Mouse (Mus musculus): Measurements from ENCODE around the gene Tomm5. TPM values are rescaled to one million over a fixed set of nuclear protein-coding genes. Genes with fewer than 3 reads are reported as not detected.
A peak's percentile ranks its signal among the peaks of the same experiment; 100 is the strongest.
"Not testable (repeated sequence)": the region's sequence is repeated elsewhere in the genome, so short reads cannot be mapped to it uniquely, and the experiment has no call there.

The Tomm5 gene
- 84.1 and 86.5 TPM in 2 replicates for total RNA-seq (2021)
- long read RNA-seq, transcript Tomm5-204 (2 exons, 639 nt): major isoform, 45 of 55 reads
- long read RNA-seq, partial matches to known transcripts: 0 of 55 reads
- long read RNA-seq, other reads (novel, unspliced or antisense): 5 of 55 reads

DNA sequence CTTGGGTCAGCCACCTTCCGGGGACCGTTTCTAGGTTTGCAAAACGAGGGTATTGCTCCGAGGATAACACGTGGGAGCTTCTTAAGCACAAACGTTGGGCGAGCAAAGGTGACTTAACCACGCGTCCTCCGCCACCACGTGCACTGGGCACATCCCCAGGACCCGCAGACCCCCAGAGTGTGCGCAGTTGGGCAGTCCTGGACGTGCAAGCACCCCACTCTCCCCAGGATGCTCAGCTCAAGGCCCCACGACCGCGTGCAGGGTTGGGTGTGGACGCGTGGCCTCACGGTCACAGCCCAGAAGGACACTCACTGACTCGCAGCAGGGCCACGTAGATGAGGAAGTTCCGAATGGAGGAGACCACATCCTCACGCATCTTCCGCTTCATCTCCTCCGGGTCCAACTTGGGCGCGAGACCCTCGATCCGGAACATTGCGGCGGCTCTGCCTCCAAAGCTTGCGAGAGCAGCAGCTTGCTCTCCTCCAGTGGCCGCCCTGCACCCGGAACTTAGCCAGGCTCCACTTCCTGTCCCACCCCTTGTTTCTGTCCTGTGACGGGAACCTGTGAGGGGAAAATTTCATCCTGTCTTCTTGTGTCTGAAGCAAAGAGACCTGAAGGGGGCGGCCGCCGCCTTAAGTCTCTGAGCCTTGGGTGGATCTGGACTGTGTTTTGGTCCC is at the start of gene Tomm5:
Gene Tomm5 (minus strand): TSS at position 514 of the 677 bp plus-strand sequence.
- peak; percentile 83 for DNase-seq

DNA sequence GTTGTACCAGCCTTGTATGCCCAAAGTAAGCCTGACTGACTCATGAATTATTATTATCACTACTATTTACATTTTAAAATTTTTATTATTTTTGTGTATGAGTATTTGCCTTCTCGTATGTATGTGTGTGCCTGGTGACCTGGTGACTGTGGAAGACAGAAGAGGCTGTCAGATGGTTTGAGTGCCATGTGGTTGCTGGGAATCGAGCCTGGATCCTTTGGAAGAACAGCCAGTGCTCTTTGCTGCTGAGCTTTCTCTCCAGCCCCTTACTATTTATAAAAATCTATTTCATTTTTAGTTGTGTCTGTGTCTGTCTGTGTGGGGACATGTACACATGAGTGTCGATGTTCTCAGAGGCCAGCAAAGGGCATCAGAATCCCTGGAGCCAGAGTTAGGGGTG is 48.5 kb upstream of the Tomm5 start:
- no peak for DNase-seq

DNA sequence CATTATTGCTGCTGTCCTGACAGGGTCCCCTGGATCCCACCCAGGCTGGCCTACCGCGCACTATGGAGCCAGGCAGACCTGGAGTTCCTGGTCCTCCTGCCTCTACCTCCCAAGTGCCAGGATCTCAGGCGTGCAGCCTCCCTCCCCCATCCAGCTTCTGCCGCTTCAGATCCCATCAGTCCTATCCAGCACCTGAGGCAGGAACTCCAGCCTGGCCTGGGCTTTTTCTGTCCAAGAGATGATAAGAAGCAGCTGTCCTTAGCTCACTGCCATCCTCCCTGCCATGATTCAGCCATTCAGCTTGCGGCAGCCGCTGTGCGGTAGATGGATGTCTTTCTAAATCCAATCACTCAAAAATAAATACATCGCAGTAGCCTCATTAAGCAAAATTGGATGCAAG is 35.1 kb upstream of the Tomm5 start:
- no peak for DNase-seq

DNA sequence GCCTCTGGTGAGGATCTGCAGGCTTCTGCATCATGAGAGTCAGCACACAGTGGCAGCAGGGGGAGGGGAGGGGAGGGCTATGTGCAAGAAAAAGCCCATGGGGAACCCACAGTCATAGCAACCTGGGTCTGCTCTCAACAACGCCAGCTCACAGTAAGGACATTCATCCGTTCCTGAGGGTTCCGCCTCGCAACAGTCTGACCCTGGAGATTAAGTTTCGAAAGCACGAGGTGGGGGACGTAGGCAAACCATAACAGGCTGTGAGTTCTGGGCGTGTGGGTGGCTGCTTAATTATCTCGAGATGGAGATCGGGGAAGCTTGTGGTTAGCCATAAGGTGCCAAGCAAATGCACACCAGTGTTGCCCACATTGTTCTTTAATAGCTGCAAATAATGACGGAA is 34.5 kb upstream of the Tomm5 start:
- no peak for DNase-seq

DNA sequence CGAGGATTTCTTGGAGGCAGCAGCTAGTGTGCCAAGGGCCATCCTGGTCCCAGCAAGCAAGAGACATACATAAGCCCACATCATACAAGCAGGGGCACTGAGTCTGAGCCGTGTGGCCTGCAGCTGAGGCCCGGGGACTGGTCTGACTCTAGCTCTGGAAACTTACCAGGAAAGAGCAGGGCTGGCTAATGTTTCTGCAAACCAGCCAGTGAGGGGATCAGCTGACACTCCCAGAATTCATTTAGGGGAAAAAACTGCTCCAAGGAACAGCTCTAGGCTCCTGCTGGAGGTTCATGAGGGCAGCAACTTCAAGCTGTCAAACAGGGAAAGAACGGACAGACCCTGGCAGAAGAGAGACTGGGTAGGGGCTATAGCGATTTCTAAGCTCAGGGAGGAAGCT is 33.9 kb upstream of the Tomm5 start:
- no peak for DNase-seq

DNA sequence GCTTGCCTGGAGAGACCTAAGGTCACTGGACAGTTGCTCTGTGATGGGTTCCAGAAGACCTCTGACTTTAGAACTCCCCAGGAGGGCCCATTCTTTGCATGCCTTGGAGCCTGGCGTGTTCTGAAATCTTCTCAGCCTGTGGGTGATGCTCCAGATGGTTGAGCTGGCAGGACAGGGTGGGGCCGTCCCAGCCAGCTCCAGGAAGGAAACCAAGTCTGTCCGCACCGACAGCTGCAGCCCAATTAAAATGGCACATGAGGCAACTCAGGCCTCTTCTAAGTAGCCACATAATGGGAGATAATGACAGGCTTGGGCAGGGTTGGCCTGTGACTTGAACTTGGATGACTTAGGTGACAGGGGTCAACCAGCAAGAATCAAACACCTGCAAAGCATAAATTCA is 29.7 kb upstream of the Tomm5 start:
- DNase-seq: no peak

DNA sequence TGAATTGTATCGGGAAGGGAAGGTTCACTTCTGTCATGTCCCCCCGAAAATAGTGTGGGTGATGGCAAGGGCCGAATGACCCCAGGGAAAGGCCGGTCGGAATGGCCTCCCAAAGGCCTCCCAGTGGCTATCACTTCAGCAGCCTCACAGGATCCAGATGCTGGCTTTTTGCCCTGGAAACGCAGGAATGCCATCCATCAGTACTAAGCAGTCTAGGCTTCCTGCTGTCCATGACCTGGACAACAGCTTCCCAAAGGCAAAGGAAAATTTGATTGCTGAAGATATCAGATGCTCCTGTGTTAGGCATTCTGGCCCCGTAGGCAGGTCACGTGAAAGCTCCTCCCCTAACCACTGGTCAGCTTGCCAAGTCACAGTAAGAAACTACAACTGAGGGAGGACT is 26.6 kb upstream of the Tomm5 start:
- DNase-seq: no peak

DNA sequence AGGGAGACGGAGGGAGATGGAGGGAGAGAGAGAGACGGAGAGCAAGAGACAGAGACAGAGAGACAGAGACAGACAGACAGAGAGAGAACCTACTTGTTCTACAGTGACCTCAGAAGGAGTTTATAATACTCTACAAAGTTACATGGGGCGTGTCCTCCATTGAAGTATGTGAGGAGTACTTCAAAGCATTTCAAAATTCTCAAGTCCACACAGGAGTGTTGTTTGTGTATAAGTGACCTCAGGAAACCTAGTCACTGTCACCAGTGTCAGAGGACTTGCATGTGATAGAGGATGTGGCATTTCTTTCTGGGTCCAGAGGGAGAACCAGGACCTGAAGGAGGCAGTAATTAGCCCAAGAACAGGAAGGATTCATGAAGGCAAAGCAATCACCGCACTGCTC is 23.1 kb upstream of the Tomm5 start:
- DNase-seq: no peak

DNA sequence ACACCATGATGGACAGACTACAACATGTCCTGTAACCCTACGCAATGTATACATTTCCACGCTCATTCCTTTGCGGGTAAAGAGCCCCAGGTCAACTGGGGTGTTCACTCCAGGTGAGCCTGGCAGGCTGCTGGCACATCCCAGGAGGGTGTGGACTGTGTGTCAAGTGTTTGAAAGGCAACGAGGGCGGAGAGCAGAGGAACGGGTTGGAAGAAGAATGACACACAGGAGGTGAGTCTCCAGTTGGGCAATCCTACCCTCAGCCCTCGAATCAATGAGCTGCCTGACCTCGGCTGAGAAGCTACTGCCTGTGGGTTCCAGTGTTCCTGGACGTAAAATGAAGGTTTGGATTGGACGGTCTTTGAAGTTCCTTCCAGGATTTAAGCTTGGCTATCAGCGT is 13.4 kb upstream of the Tomm5 start:
- DNase-seq: no peak

DNA sequence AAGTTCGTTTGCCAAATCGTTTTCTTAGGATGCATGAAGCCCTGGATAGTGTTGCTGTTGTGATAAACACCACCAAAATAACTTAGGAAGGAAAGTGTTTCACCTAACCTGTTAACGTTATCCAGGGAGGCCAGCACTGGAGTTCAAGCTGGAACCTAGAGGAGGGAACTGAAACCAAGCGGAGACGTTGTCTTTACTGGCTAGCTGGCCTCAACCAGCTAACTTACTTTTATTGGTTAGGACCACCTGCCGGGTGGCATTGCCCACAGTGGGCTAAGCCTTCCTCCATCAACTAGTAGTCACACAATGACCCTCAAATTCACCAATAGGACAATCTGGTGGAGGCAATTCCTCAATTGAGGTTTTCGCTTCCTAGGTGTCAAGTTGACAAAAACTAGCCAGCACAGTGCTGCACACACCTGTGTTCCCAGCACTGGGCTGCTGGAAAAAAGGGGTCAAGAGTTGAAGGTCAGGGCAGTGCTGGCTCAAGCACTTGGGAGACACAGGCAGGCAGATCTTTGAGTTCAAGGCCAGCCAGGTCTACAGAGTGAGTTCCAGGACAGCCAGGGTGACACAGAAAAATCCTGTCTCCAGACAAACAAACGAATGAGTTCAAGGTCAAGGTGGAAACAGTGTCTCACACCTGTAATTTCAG is 669 bp upstream of the Tomm5 start:
- DNase-seq: no peak

DNA sequence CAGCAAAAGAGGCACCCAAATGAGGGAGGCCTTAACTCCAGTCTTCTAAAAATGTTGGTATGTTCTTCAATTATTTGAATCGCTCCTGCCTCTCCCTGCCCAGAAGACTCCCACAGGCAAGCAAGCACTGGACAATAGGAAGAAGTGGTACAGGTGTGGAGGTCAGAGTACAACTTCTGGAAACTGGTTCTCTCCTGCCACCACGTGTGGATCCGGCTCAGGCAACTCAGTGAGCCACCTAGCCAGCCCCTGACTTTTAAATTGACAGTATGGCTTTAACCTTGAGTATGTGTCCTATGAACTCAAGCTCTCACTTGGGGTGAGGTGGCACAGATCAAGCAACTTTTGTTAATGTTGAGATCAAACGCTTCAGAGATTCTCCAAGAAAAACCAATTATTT is 848 bp downstream of the Tomm5 start:
- DNase-seq: no peak

DNA sequence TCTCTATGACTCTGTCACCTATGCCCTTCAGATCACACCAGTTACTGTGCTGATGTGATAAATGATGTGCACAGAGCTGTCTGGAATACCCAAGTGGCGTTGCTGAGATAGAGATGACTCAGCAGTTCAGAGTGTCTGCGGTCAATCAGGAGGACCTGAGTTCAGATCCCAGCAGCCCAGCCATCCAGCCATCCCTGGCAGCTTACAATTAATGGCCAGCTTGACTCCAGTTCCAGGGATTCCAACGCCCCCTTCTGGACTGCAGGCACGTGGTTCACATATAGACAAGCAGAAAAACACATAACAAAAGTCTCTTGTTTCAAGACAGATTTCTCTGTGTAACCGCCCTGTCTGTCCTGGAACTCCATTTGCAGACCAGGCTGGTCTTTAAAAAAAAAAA is 1.5 kb downstream of the Tomm5 start:
- no peak for DNase-seq

DNA sequence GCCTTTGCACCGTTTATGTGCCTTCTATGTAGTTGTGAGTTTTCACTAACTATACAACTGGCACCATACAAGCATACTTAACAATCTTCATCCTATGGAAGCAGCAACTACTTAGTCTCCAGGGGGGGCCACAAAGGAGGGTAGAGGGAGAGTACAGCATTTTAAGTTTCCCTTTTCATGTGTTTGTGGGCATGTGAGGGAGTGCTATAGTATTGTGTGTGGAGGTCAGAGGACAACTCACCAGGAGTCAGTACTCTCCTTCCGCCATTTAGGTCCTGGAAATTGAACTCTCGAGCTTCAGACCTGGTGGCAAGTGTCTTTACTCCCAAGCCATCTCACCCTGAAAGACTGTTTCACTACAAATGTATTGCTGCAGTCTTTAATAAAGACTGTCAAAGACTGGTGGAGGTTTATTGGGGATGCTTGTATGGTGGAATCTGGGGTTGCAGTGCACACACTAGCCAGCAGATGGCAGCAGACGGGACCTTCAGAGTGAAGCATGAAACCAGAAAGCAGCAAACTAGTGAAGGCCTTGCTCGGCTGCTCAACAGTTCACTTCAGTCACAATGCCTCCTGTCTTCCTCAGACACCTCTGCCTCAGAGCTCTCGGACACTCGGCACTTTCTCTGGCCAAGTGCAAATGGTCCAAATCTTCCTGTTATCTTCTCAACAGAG is 10.6 kb downstream of the Tomm5 start:
- peak; percentile 65 for DNase-seq

DNA sequence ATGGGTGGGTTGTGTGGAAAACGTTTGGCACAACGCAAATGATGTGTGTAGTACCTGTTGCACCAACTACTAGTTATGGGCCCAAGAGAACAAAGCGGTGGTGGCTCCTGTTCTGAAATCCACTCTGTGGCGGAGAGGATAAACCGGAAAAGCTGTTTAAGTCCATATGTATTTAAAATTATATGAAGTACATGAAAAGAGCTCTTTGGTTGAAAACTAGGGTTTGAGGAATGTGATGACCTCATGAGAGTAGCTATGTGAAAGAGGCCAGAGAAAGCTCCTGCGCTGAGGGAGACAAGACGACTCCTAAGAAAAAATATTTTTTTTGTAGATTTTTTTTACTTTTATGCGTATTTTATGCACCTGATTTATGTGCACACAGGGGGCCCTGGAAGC is 23.0 kb downstream of the Tomm5 start:
- DNase-seq: no peak

DNA sequence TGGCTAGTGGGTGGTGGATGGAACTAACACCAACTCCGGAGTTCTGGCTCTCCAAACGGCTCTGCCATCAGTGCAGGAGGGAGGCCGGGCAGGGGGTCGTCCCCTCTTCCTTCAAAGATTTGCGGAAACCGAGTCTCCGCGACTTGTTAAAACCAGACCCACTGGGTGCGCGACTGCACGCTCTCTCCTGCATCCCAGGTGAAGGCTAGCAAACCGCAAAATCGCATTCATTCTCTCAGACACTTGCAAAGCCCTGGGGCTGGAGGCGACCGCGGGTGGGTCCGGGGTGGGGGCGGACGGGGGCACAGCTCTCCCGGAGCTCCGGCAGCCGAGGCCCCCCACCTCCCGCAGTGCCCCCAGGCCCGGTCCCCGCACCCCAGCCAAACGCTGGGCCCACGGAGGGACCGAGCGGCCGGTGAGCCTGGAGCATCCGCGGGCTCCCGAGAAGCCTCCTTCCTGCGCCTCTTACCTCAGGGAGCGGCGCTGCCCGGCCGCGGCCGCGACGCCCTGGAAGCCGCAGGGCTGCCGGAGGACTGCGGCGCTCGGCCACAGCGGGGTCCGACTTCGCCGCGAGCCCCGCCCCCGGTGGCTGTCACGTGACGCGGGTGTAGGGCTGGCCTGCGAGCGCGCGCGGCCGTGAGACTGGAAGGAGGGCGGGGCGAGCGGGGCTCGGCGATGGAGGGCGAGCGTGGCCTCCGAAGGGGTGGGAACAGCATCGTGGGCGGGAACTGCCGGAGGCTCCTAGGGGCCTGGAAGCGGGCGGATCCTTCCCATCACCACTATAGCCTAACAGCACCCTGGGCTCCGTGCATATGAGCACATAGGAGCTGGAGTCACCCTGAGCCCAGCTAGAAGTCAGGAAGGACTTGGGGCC is 23.7 kb downstream of the Tomm5 start, which contains the start of gene Fbxo10:
Gene Fbxo10 (minus strand): TSS at position 584 of the 874 bp plus-strand sequence.
- peak; percentile 97 for DNase-seq

DNA sequence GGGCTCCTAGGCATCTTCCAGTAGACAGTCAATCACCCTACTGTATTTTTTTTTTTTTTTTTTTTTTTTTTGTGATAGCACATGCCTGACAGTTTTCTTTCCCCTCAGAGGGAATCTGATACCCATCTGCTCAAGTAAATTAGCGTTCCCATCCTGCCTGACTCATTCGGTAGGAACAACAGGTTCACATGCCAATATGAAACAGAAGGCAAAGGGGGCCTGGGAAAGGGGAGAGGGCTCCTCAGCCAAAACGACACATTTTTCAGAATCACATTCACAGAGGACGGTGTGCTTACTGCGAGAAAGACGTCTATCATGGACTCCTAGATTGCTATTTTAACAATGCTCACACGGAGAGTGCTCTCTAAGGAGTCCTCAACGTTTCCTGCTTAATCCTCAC is 24.4 kb downstream of the Tomm5 start:
- DNase-seq: no peak

DNA sequence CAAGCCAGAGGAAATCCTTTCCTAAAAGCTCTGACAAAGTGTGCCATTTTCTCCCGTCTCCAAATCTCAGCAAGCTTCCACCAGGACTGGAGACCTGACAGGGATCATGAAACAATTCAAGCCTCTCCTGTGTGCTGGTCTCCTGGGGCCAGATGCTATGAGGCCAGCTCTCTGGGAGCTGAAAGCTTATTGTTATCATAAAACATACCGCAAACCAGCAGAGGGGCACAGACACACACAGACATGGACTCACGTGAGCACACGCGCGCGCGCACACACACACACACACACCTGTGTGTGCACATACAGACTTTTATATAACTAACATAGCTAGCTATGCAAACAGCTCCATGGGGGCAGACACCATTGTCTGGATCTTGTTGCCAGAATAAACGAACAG is 25.0 kb downstream of the Tomm5 start:
- DNase-seq: no peak

DNA sequence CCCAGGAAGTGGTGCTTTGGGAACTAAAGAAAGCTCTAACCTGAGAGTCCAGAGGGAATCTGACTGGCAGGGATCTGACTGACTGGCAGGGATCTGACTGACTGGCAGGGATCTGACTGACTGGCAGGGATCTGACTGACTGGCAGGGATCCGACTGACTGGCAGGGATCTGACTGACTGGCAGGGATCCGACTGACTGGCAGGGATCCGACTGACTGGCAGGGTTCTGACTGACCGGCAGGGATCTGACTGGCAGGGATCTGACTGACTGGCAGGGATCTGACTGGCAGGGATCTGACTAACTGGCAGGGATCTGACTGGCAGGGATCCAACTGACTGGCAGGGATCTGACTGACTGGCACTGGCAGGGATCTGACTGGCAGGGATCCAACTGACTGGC is 26.9 kb downstream of the Tomm5 start:
- not testable (repeated sequence) for DNase-seq

DNA sequence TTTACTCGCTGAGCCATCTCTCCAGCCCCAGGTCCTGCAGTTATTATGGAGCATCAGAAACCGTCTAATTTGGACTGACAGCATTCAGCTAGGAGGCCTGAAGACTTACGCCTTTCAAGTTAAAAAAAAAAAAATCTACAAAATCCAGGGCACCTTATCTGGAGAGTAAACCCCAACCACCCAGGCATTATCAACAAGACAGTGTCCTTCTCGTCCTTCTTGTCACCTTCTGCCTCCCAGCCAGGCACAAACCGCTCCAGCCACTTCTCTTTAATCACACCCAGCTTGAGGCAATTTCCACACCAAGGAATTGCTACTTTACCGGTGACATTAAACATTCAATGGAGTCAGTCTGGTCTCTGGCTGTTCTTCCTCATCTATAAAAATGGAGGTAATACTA is 34.4 kb downstream of the Tomm5 start:
- no peak for DNase-seq

DNA sequence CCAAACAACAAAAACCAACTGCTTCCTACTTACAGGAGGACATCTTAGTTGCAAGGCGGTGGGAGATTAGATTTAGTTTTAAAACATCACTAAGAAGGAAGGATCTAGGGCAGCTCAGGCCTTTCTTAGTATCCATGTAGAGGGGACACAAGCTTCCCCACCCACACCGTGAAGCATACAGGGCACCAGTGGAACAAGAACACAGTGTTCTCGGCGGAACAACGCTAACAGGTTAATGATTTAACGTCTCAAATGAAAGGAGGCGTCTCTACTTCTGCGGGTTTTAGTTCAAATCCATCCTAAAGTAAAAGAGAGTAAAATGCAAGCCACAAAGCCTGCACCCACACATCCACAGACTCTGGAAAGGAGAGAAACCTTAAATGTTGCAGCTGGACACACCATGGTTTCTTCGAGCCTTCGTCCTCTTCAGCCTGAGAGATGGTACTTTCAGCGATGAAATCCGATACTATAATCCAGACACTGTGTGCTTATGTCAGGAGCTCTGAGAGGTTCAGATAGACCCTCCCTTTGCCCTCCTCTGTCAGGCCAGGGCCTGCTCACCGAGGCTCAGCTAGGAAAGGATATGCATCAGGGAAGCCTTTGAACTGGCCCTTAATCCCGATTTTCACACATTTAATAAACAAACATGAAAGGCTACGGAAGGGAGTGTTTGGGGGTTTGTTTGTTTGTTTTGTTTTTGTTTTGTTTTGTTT is 35.5 kb downstream of the Tomm5 start:
- no peak for DNase-seq

DNA sequence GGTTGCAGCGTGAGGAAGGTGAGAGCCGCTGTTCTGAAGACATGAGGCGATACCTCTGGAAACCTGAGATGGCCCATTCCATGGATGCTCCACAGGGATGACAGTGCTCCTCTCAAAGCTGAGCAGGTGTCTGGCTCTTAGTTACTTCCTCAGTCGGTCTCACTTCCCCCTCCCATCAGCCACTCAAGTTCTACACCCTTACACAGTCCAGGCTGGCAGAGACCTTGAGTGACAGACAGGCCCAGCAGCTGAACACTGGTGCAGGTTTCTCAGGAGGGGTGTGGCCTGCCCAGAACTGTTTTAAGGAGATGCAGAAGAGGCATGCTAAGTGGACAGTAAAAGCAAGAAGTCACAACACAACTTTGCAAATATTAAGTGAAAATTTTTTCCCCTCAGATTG is 40.2 kb downstream of the Tomm5 start:
- DNase-seq: no peak
